Mouse (Mus musculus): ENCODE data around the gene Zfp277.

Zfp277 gene

DNA sequence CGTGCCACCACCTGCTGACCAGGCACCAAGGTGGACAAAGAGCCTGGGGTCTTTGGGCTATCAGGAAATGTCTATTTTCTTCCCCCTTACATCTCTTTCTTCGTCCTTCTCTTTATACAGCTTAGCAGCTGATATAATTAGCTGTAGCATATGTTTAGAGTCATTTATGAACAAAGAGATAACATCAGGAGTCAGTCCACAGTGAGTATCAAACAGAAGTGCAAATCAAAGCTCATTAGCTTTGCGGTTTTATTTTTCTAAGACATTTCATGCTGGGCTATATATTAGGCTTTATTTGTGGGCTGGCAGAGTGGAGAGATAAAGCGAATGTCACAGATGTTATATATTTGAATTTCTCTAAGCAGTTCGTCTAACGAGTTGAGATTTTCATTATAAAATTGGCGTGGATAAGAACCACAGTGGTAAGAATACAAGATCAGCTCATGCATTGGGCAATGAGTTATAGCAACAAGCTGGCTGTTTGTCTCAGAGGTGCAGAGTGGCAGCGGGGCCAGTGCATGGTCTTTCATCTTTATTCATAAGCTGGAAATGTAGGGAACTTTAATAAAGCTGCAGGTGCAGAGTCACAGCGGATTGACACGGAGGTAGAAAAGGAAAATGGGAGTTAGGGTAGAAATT, 98.5 kb downstream of the Zfp277 start:
- no peak for DNase-seq

DNA sequence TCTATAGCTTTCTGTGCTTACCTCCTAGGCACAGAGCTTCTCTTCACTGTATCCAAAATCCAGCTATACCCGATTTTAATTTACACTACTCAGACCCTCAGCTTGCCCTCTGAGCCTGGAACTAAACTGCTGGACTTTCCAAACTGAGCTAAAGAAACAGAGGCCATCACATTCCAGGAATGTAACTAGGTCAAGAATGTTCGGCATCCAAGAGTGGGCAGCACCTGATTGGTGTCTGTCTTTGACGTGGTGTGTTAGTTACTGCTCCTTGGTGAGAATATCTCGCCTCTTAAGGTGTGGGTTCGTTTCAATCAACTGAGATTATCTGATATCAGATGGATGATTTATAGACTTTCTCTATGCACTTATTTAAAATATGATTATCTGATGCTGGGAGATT, 104.3 kb downstream of the Zfp277 start:
- no peak for DNase-seq

GRCm38 (mm10) chr12:40335303-40335702, 110.4 kb downstream of the Zfp277 start:
- no peak for DNase-seq

GRCm38 (mm10) chr12:40331467-40331866, 114.2 kb downstream of the Zfp277 start:
- no peak for DNase-seq

DNA sequence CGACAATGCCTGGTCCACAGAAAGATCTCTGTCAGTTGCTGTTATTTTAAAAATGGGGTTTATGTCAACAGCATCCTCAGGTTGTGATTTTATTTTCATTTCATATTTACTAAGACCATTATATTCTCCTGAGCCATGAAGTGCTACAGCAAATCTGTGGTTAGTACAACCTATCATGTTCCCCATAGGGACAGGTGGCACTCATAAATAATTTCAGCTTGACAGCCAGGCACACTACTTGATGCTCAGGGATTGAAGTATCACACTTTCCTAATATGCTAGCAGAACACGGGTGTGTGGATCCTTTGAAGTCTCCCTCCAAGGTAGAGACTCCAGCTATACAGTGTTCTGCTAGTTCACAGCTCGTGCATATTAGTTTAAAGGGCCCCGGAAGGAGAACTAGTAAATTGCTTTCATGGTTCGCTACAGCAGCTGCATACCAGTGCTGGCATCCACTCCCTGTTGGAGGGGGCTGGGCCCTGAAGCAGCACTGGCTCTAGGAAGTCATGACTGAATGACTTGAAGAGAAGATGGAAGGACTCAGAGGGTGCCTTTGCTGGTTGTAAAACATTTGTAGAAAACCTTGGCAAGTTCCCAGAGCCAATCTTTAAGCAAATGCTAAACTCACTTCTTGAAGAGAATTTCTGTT, 118.6 kb downstream of the Zfp277 start:
- DNase-seq = no peak

DNA sequence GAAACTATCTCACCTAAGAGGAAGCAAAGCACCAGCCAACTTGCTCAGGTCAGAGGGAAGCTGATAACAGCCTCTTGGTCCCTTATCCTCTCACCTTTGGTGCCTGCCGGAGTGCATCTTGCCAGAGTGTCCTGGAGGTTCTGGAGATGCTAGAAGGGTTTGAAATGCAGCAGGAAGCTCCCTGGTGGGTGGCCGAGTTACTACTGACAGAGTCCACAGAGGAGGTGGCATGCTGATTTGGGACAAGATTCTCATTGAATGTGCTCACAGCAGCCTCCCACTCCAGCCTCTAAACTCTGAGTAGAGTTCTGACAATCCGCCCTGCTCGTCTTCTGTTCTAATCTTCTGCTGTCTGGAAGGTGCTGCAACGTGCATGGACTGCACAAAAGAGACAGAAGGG, 120.1 kb downstream of the Zfp277 start:
- DNase-seq = no peak

DNA sequence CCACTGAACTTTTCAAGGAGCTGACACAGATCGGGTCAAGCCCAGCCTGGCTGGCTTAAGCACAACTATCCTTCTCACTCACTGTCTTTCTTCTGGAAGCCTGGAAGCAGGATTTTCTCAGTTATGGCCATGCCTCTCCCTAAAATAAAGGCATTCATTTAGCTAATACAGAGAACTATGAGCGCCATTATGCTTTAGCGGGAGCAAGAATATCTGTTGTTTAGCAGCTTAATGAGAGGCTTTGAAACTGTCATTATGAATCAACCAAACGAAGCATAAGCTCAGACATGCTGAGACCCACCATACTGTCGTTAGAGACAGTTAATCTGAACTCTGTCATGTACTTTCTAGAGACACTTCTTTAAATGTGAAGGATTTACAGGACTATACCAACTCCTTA, 120.9 kb downstream of the Zfp277 start:
- DNase-seq = no peak

GRCm38 (mm10) chr12:40315146-40315545, 130.6 kb downstream of the Zfp277 start:
- DNase-seq = no peak

- DNase-seq = no peak
These were observed 141.7 kb downstream of the Zfp277 start for GRCm38 (mm10) chr12:40303960-40304359.

GRCm38 (mm10) chr12:40298636-40299035, 147.1 kb downstream of the Zfp277 start:
- DNase-seq = no peak

DNA sequence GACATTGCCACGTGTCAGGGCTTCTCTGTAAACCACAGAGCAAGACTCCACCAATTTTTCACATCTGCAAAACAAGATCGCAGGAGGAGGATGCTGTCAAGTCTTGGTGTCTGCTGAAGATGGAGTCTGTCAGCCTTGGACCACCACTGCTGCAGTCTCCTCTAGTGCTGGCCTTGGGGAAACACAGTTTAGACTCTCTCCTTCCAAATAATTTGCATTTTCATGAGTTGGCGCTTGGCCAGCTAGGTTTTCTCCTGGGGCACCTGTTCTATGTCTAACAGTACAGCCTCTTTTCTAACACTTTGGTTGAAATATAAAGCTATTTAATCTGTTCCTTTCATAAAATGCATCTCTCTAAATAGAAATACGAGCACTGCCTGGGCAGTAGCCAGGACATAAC, 159.2 kb downstream of the Zfp277 start:
- no peak for DNase-seq

DNA sequence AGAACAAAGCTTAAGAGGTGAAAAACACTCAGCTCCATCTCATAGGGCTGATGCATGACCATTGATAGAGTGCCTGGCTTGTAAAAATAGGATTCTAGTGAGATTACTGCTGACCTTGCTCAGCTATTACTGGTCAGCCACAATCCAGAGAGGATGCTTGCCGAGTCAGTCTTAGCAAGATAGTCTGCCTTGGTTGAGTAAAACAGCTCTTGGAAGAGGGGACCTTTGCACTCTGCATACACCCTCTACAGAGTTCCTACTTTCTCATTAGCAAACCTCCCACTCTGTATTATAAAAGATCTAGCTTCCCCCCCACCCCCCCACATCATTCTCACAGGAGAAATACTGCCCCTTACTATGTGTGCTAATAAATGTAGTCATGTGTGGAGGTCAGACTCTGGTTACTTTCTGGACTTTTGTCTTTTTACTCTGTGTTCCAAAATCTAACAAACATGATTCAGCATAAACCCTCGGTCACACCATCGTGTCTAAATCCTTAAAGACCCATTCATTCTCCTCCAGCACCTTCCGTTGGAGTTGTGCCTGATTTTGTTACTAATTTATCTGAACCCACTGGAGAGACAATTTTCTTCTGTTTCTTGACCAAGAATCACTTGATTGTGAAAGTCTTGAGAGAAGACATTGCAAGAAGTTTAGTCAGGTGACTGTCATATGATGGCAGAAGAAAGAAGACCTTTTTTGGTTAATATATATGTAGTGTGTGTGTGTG, 164.9 kb downstream of the Zfp277 start:
- DNase-seq = no peak

DNA sequence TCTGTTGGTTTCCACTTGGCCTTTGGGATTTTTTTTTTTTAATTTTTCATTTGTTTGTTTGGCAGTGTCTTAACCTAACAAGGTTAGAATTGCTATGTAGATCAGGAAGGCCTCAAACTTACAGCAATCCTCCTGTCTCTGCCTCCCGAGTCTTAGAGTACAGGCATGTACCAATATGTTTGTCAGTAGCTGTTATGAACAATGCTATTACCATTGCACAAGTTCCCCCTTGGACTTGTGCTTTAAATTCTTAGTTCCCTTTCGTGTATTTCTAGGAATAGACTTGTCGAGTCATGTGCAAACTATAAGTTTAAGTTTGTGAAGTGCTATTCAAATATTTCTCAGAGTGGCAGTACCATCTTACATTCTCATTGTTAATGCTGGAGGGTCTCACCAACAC, 168.1 kb downstream of the Zfp277 start:
- DNase-seq = no peak

DNA sequence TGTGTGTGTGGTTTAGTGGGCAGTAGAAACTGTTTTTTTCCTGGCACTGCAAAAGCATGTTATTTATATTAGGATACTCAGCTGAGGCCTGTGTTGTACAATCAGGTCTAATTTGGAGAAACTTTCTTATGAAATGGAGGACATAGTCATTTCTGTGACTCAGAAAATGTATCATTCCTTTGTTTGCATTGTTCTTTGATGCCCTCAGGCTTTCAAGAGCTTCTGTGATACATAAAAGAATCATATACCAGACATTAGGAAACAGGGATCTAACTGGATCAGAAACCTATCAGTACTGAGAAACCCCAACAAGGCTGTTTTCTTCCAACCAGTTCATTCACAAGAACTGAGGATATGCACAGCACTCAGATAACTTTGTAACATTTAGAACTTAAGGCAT, 170.8 kb downstream of the Zfp277 start:
- DNase-seq = no peak

DNA sequence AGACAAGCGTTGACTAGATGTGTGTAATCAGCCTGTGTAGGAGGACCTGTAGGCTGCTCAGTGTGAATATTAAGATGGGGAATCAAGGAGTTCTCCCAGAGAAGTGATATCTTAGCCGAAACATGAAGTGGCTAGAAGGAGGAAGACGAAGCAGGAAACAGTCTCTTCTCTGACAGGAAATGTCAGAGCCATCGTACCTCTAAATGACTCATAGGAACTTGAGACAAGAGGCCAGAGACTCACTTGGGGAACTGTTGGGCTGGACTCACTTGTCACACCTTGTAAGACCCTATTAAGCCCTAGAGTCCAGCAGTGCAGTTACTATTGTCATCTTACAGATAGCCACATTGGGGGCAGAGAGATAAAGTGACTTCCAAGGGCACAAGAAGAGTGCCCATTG, 172.4 kb downstream of the Zfp277 start:
- no peak for DNase-seq

- DNase-seq = no peak
These were observed 173.0 kb downstream of the Zfp277 start for GRCm38 (mm10) chr12:40272710-40273109.

GRCm38 (mm10) chr12:40268313-40268712, 177.4 kb downstream of the Zfp277 start:
- DNase-seq = no peak
